Mouse (Mus musculus): ENCODE measurements at regions not wholly inside any gene's neighbourhood (a gene's known extent, or its start where the extent isn't known, plus 50 kb on each side); places are given as distances from the start of the nearest gene placed in this dataset.

DNA sequence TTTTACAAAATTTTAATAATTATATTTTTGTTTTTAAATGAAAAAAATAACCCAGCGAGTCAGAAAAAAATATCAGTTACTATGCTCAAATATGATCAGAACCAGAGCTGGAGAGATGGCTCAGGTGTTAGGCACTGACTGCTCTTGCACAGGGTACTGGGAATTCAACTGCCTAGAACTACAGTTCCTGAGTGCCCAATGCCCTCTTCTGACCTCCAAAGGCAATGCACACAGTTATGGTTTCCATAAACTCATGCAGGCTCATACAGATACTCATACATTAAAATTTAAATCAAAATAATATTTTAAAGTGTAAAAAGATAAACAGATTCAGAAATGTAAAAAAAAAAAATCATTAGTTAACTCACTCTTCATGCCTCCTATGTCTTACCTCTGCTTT lies 465.7 kb downstream of the Arl4a start:
- TF ChIP-seq CTCF (IDR thresholded peaks at IDR 0.05; ENCODE audit: low read depth): no peak
- 89% methylated on average over 1 of the region's 1 CpGs for WGBS
- Histone ChIP-seq H3K4me2 (no peak overlapping the region), H3K4me1 (ENCODE audit: insufficient read depth) (no peaks in the 10 kb centered on the region), H3K27me3 (ENCODE audit: insufficient read depth, low read length) (no peaks in the 10 kb centered on the region), H3K9ac (no peak overlapping the region), H3K27ac (ENCODE audit: low read depth) (no peak overlapping the region), H3K4me3 (ENCODE audit: low read depth, low read length) (no peak overlapping the region), H3K9me3 (ENCODE audit: low read depth, low read length) (no peaks in the 10 kb centered on the region), H3K36me3 (ENCODE audit: insufficient read depth) (no peaks in the 10 kb centered on the region)
- DNase-seq (no peak), ATAC-seq (ENCODE audit: insufficient read depth) (no peak)

GRCm38 (mm10) chr12:39560734-39561446 lies 476.9 kb downstream of the Arl4a start:
- ATAC-seq (ENCODE audit: insufficient read depth) (no peak), DNase-seq (no peak)
- Histone ChIP-seq H3K4me1 (ENCODE audit: insufficient read depth) (no peaks in the 10 kb centered on the region), H3K9ac (no peak overlapping the region), H3K27me3 (ENCODE audit: insufficient read depth, low read length) (no peaks in the 10 kb centered on the region), H3K27ac (ENCODE audit: low read depth) (no peak overlapping the region), H3K4me2 (no peak overlapping the region), H3K36me3 (ENCODE audit: insufficient read depth) (no peaks in the 10 kb centered on the region), H3K9me3 (ENCODE audit: low read depth, low read length) (no peaks in the 10 kb centered on the region), H3K4me3 (ENCODE audit: low read depth, low read length) (no peak overlapping the region)
- TF ChIP-seq CTCF (IDR thresholded peaks at IDR 0.05; ENCODE audit: low read depth): no peak
- 63% methylated on average over 4 of the region's 4 CpGs for WGBS

- ATAC-seq (ENCODE audit: insufficient read depth): no peak
- no peak for DNase-seq
Observed at GRCm38 (mm10) chr12:39558491-39558890, 479.3 kb downstream of the Arl4a start.

DNA sequence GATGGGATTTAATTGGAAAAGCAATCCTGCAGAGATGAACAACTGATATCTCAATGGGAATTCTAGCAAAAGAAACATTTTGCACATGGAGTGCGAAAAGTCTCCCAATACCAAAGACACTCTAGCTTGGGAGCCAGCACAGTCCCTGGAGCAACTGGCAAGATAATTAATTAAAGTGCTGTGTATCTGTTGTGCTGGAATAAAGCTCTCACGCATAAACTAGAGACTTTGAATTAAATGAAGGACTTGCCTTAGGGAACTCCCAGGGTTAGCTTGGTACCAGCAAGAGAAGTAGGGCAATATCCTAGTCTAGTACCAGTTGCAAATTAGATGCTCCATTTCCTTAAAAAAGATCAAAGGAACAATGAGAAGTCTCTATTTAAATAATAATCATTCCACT lies 501.5 kb downstream of the Arl4a start:
- Histone ChIP-seq H3K4me3 (ENCODE audit: low read depth, low read length) (no peak overlapping the region), H3K9ac (no peak overlapping the region), H3K36me3 (ENCODE audit: insufficient read depth) (no peaks in the 10 kb centered on the region), H3K4me1 (ENCODE audit: insufficient read depth) (no peaks in the 10 kb centered on the region), H3K27ac (ENCODE audit: low read depth) (no peak overlapping the region), H3K4me2 (no peak overlapping the region), H3K27me3 (ENCODE audit: insufficient read depth, low read length) (no peaks in the 10 kb centered on the region), H3K9me3 (ENCODE audit: low read depth, low read length) (no peaks in the 10 kb centered on the region)
- ATAC-seq (ENCODE audit: insufficient read depth) (no peak), DNase-seq (no peak)
- WGBS: 83% methylated on average over 2 of the region's 2 CpGs
- no peak for TF ChIP-seq CTCF (IDR thresholded peaks at IDR 0.05; ENCODE audit: low read depth)

More at GRCm38 (mm10) chr12:39558491-39558890, 479.3 kb downstream of the Arl4a start:
- no peak overlapping the region for H3K27ac ChIP-seq (ENCODE audit: low read depth)
- WGBS: 93% methylated on average over 3 of the region's 3 CpGs
- no peak overlapping the region for H3K4me3 ChIP-seq (ENCODE audit: low read depth, low read length)
- no peak overlapping the region for H3K9ac ChIP-seq
- H3K4me1 ChIP-seq (ENCODE audit: insufficient read depth): no peaks in the 10 kb centered on the region
- no peak overlapping the region for H3K4me2 ChIP-seq
- no peaks in the 10 kb centered on the region for H3K9me3 ChIP-seq (ENCODE audit: low read depth, low read length)
- no peaks in the 10 kb centered on the region for H3K27me3 ChIP-seq (ENCODE audit: insufficient read depth, low read length)
- H3K36me3 ChIP-seq (ENCODE audit: insufficient read depth): no peaks in the 10 kb centered on the region
- no peak for TF ChIP-seq CTCF (IDR thresholded peaks at IDR 0.05; ENCODE audit: low read depth)

GRCm38 (mm10) chr12:39528121-39528520 lies 509.7 kb downstream of the Arl4a start:
- no peaks in the 10 kb centered on the region for H3K27me3 ChIP-seq (ENCODE audit: insufficient read depth, low read length)
- no peak for TF ChIP-seq CTCF (IDR thresholded peaks at IDR 0.05; ENCODE audit: low read depth)
- H3K9me3 ChIP-seq (ENCODE audit: low read depth, low read length): no peaks in the 10 kb centered on the region
- no peak overlapping the region for H3K9ac ChIP-seq
- H3K36me3 ChIP-seq (ENCODE audit: insufficient read depth): no peaks in the 10 kb centered on the region
- WGBS: 58% methylated on average over 3 of the region's 4 CpGs
- H3K4me3 ChIP-seq (ENCODE audit: low read depth, low read length): no peak overlapping the region
- no peaks in the 10 kb centered on the region for H3K4me1 ChIP-seq (ENCODE audit: insufficient read depth)
- DNase-seq (no peak), ATAC-seq (ENCODE audit: insufficient read depth) (no peak)
- H3K4me2 ChIP-seq: no peak overlapping the region
- H3K27ac ChIP-seq (ENCODE audit: low read depth): no peak overlapping the region

- Histone ChIP-seq H3K9ac (no peak overlapping the region), H3K4me3 (ENCODE audit: low read depth, low read length) (no peak overlapping the region), H3K9me3 (ENCODE audit: low read depth, low read length) (no peaks in the 10 kb centered on the region), H3K4me1 (ENCODE audit: insufficient read depth) (no peaks in the 10 kb centered on the region), H3K36me3 (ENCODE audit: insufficient read depth) (no peaks in the 10 kb centered on the region), H3K27me3 (ENCODE audit: insufficient read depth, low read length) (no peaks in the 10 kb centered on the region), H3K27ac (ENCODE audit: low read depth) (no peak overlapping the region), H3K4me2 (no peak overlapping the region)
- ATAC-seq (ENCODE audit: insufficient read depth) (no peak), DNase-seq (no peak)
- TF ChIP-seq CTCF (IDR thresholded peaks at IDR 0.05; ENCODE audit: low read depth): no peak
- WGBS: 79% methylated on average over 3 of the region's 3 CpGs
Observed at GRCm38 (mm10) chr12:39527216-39527600, 510.6 kb downstream of the Arl4a start.

DNA sequence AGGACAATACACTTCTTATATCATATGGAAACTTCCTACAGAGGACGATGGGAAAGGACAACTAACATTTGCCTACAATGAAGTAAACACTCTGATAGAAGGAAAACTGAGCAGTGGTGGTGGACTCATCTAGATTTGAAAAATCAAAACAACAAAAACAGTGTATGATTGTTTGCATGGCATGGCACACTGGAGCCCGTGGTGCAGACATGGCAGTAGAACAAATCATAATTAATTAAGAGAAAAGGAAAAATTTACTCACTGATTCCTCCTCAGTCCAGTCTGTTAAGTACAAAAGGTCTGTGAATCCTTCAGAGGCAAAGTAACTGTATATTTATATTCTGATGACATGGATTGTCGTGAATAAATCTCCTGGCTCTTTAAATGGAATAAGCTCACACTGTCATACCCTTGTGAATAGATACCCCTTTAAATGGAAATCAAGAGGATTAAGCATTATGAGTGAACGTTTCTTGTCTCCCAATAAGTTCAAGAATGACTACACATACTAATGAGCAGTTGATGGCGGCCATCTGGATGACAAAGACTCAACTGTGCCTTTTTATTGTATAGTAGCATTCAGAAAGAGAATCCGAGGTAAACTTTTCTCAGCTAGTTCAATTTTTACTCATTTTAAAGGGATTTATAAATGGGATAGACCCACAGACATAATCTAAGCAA lies 511.1 kb downstream of the Arl4a start:
- Histone ChIP-seq H3K4me1 (ENCODE audit: insufficient read depth) (no peaks in the 10 kb centered on the region), H3K27ac (ENCODE audit: low read depth) (no peak overlapping the region), H3K27me3 (ENCODE audit: insufficient read depth, low read length) (no peaks in the 10 kb centered on the region), H3K36me3 (ENCODE audit: insufficient read depth) (no peaks in the 10 kb centered on the region), H3K9me3 (ENCODE audit: low read depth, low read length) (no peaks in the 10 kb centered on the region), H3K9ac (no peak overlapping the region), H3K4me3 (ENCODE audit: low read depth, low read length) (no peak overlapping the region), H3K4me2 (no peak overlapping the region)
- ATAC-seq (ENCODE audit: insufficient read depth): no peak
- DNase-seq: no peak
- 69% methylated on average over 6 of the region's 6 CpGs for WGBS
- no peak for TF ChIP-seq CTCF (IDR thresholded peaks at IDR 0.05; ENCODE audit: low read depth)
